Mouse (Mus musculus) heart, embryonic 14.5 days (tissue): ENCODE data around the gene Prss44. TPM values are rescaled to one million over a fixed set of nuclear protein-coding genes. Genes with fewer than 3 reads are reported as not detected.
"Not testable (repeated sequence)": the region's sequence is repeated elsewhere in the genome, so short reads cannot be mapped to it uniquely, and the experiment has no call there.

Experiments
- ATAC-seq: fragments of 200-750 bp; cut with Nextera tagmentation; 2 replicates; pipeline ENCODE4 v1.8.0; 2017; ENCODE audit warnings: low read depth, moderate TSS enrichment; ENCODE audit not compliant: insufficient number of reproducible peaks, insufficient read depth, low FRiP score
- H3K27ac ChIP-seq, 2 experiments: fragments of 200-500 bp in 1 of 2; fragments of 300-500 bp in 1 of 2; sonication (generic) in 1 of 2; replicated peaks in 1 of 2; 2 replicates each; pipeline ENCODE4 v1.5.1; 2012 to 2014; ENCODE audit warnings: low read depth in 2 of 2, low read length in 2 of 2, control low read depth in 1 of 2, mild to moderate bottlenecking in 1 of 2, mixed read lengths in 1 of 2; ENCODE audit not compliant: control insufficient read depth in 1 of 2, insufficient read depth in 1 of 2
- H3K27me3 ChIP-seq: fragments of 300-500 bp; sonication (generic); 2 replicates; pipeline ENCODE4 v1.6.1; 2014; ENCODE audit warnings: mild to moderate bottlenecking, low read length, control low read depth; ENCODE audit not compliant: control insufficient read depth, insufficient read depth
- H3K36me3 ChIP-seq: fragments of 300-500 bp; sonication (generic); 2 replicates; pipeline ENCODE4 v1.6.1; 2014; ENCODE audit warnings: mild to moderate bottlenecking, control low read depth, low read length, mixed read lengths; ENCODE audit not compliant: control insufficient read depth, insufficient read depth
- H3K4me1 ChIP-seq, 2 experiments: fragments of 200-500 bp in 1 of 2; fragments of 300-500 bp in 1 of 2; sonication (generic) in 1 of 2; 2 replicates each; pipeline ENCODE4 v1.6.1; 2012 to 2014; ENCODE audit warnings: low read length in 2 of 2, control low read depth in 1 of 2, mixed read lengths in 1 of 2; ENCODE audit not compliant: control insufficient read depth in 2 of 2, insufficient read depth in 2 of 2
- H3K4me2 ChIP-seq: fragments of 300-500 bp; sonication (generic); 2 replicates; pipeline ENCODE4 v1.6.1; 2014; ENCODE audit warnings: mild to moderate bottlenecking, low read length
- H3K4me3 ChIP-seq, 2 experiments: fragments of 200-500 bp in 1 of 2; fragments of 300-500 bp in 1 of 2; sonication (generic) in 1 of 2; 2 replicates each; pipeline ENCODE4 v1.5.1; 2012 to 2014; ENCODE audit warnings: low read length in 2 of 2, mild to moderate bottlenecking in 2 of 2, control low read depth in 1 of 2, low read depth in 1 of 2, moderate library complexity in 1 of 2; ENCODE audit not compliant: control insufficient read depth in 1 of 2, insufficient read depth in 1 of 2
- H3K9ac ChIP-seq: fragments of 300-500 bp; sonication (generic); 2 replicates; pipeline ENCODE4 v1.6.1; 2014; ENCODE audit warnings: mild to moderate bottlenecking, low read length
- H3K9me3 ChIP-seq: fragments of 300-500 bp; sonication (generic); 2 replicates; pipeline ENCODE4 v1.6.1; 2016; ENCODE audit warnings: low read length, control low read depth; ENCODE audit not compliant: control insufficient read depth
- whole genome bisulfite sequencing: fragments of 180-500 bp; shearing (Covaris S2); extraction: QIAGEN DNeasy Blood & Tissue Kit; methylation state at CpG from one replicate; pipeline ENCODE4 v1.1.7; 2014; 5-methylcytosine and 5-hydroxymethylcytosine counted together
- polyA plus RNA-seq: library from polyadenylated mRNA; unstranded; fragments of >200 nt; fragmentation: Nextera tagmentation; extraction: Ambion mirVana; gene quantifications from 2 replicates; pipeline ENCODE4 v1.2.1, GENCODE M21; 2014

Gene Prss44
- polyA plus RNA-seq, 1 experiment from 2014 or later, result not detected

- Histone ChIP-seq H3K4me1 (no peaks in the 10 kb centered on the region; a peak in 1 of 4 replicates), H3K9ac (no peak overlapping the region), H3K9me3 (no peaks in the 10 kb centered on the region), H3K4me3 (no peak overlapping the region), H3K4me2 (no peak overlapping the region), H3K27ac (no peak overlapping the region), H3K27me3 (no peaks in the 10 kb centered on the region), H3K36me3 (no peaks in the 10 kb centered on the region)
- 84% methylated on average over 8 of the region's 8 CpGs for WGBS
- ATAC-seq, result no peak
Measured at GRCm38 (mm10) chr9:110800834-110801479, 12.8 kb upstream of the Prss44 start.

- Histone ChIP-seq H3K9me3 (no peaks in the 10 kb centered on the region), H3K27me3 (no peaks in the 10 kb centered on the region), H3K36me3 (no peaks in the 10 kb centered on the region), H3K27ac (no peak overlapping the region), H3K4me3 (no peak overlapping the region), H3K4me2 (no peak overlapping the region), H3K4me1 (no peaks in the 10 kb centered on the region; a peak in 1 of 4 replicates), H3K9ac (no peak overlapping the region)
- 54% methylated on average over 4 of the region's 4 CpGs for WGBS
- no peak for ATAC-seq
Measured at GRCm38 (mm10) chr9:110803294-110803693, 10.5 kb upstream of the Prss44 start.

DNA sequence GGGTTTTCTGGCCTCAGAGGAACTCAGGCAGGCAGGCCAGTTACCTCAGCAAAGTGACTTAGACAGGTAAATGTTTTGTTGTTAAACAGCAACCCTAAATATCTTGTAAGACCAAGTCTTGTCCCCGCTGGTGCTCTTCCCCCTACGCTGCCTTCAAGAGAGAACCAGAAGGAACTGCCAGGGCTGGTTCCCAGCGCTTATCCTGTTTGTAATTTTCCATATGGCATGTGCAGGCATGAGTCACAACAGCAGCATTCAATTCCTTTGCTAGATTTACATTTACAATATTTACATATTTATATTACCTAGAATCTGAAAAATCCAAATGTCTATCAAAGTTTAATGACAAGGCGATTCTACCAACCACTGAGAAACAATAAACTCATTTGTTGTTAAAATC lies 3.7 kb upstream of the Prss44 start:
- Histone ChIP-seq H3K9ac (no peak overlapping the region), H3K36me3 (no peaks in the 10 kb centered on the region), H3K27ac (no peak overlapping the region), H3K27me3 (no peaks in the 10 kb centered on the region), H3K4me1 (no peaks in the 10 kb centered on the region), H3K9me3 (no peaks in the 10 kb centered on the region), H3K4me2 (no peak overlapping the region), H3K4me3 (no peak overlapping the region)
- no peak for ATAC-seq
- 83% methylated on average over 4 of the region's 4 CpGs for WGBS

DNA sequence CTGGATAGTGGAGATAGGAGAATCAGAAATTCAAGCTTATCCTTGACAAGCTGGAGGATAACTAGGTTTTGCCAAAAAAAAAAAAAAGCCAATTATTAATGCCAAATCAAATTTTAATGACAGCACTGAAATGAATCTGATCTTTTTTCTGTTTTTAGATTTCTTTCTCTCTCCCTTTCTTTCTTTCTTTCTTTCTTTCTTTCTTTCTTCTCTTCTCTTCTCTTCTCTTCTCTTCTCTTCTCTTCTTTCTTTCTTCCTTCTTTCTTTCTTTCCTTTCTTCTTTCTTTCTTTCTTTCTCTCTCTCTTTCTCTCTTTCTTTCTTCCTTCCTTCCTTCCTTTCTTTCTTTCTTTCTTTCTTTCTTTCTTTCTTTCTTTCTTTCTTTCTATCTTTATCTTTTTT lies 6.8 kb downstream of the Prss44 start:
- not testable (repeated sequence) for H3K9me3 ChIP-seq, H3K4me2 ChIP-seq, ATAC-seq, H3K4me1 ChIP-seq, H3K4me3 ChIP-seq, H3K27me3 ChIP-seq, H3K27ac ChIP-seq, H3K36me3 ChIP-seq, H3K9ac ChIP-seq

GRCm38 (mm10) chr9:110821436-110821835 lies 7.6 kb downstream of the Prss44 start:
- Histone ChIP-seq H3K9me3 (no peaks in the 10 kb centered on the region), H3K4me2 (no peak overlapping the region), H3K27me3 (peaks cover 4% of the 10 kb centered on the region; the same call in 1 of the 2 replicates), H3K9ac (no peak overlapping the region), H3K4me3 (no peak overlapping the region), H3K4me1 (no peaks in the 10 kb centered on the region), H3K36me3 (no peaks in the 10 kb centered on the region), H3K27ac (no peak overlapping the region)
- 81% methylated on average over 7 of the region's 7 CpGs for WGBS
- ATAC-seq, result no peak

DNA sequence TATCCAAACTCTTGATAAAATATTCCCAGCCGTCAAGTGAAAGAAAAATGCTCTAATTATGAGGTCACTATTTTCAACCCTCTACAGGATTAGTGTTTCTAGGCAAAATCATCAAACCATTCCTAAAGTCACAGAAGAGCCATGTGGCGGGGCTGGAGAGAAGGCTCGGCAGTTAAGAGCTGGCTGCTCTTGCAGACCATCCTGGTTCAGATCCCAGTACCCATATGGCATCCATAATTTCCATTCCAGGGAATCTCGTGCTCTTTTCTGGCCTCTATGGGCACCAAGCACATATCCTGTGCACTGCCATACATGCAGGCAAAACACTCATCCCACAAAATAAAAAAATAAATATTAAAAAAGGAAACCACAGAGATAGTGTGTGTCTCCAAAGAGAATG lies 11.6 kb downstream of the Prss44 start:
- Histone ChIP-seq H3K4me2 (no peak overlapping the region), H3K4me1 (no peaks in the 10 kb centered on the region; a peak in 1 of 4 replicates), H3K4me3 (no peak overlapping the region), H3K36me3 (no peaks in the 10 kb centered on the region), H3K9me3 (no peaks in the 10 kb centered on the region), H3K27me3 (peaks cover 3% of the 10 kb centered on the region; the same call in 1 of the 2 replicates), H3K9ac (no peak overlapping the region), H3K27ac (no peak overlapping the region)
- ATAC-seq, result no peak
- 63% methylated on average over 4 of the region's 4 CpGs for WGBS

DNA sequence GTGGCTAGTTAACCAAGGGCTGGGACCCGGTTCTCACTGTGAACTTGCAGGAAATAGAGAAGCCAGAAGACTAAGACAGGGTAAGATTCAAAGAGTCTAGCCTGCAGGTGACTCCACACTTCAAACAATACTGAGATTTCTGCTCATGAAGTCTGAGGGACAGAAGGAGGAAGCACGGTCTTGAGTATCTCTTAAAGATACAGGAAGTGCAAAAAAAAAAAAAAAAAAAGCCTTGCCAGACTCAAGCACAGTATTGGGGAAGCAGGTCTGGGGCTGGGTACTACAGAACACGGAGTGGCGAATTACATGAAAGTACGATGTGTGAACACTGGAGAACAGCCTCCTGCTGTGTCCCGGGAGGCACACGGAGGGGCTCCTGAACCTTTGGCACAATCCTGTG lies 12.0 kb downstream of the Prss44 start:
- Histone ChIP-seq H3K27me3 (peaks cover 3% of the 10 kb centered on the region; the same call in 1 of the 2 replicates), H3K4me1 (no peaks in the 10 kb centered on the region; a peak in 1 of 4 replicates), H3K9me3 (no peaks in the 10 kb centered on the region), H3K9ac (no peak overlapping the region), H3K36me3 (no peaks in the 10 kb centered on the region), H3K27ac (no peak overlapping the region), H3K4me2 (no peak overlapping the region), H3K4me3 (no peak overlapping the region)
- 66% methylated on average over 7 of the region's 7 CpGs for WGBS
- ATAC-seq, result no peak

- no peak for ATAC-seq
- Histone ChIP-seq H3K4me1 (no peaks in the 10 kb centered on the region; a peak in 1 of 4 replicates), H3K9ac (no peak within 1 kb of the TSS), H3K27me3 (peaks cover 3% of the 10 kb centered on the region; the same call in 1 of the 2 replicates), H3K27ac (no peak within 1 kb of the TSS), H3K4me2 (no peak within 1 kb of the TSS), H3K36me3 (no peaks in the 10 kb centered on the region), H3K9me3 (no peaks in the 10 kb centered on the region), H3K4me3 (no peak within 1 kb of the TSS)
- 61% methylated on average over 3 of the region's 3 CpGs for WGBS
Measured at GRCm38 (mm10) chr9:110826390-110826789, 12.6 kb downstream of the Prss44 start, which contains the start of gene Prss43. Gene Prss43 (plus strand): TSS chr9:110826690.
